In genomic region chr4:120104599-120104998, GRCm38 (mm10) we compare ENCODE assay signal across 9 mouse cellular contexts. TPM values are rescaled to one million over a fixed set of nuclear protein-coding genes. Genes with fewer than 3 reads are reported as not detected.
DNase-seq lines count a peak whose midpoint lies in the region; ATAC-seq and TF ChIP-seq lines count a peak whose summit lies in the region.
"Had no signal": no experiment of that assay in that cellular context is flagged by ENCODE, and none has a peak within 500 bp of the region (broad histone marks: within the 10 kb centered on the region; RNA-seq: fewer than 3 reads in every experiment).

No protein-coding gene starts in this region.

- H3K9me3 ChIP-seq in heart, embryonic 10.5 days: no peaks in the 10 kb centered on the region
- H3K9me3 ChIP-seq in ES-E14 (ENCODE audit: control insufficient read depth, insufficient read depth, low read depth, low read length): no peaks in the 10 kb centered on the region
- H3K9me3 ChIP-seq in midbrain, postnatal 0 days (ENCODE audit: low read length): peaks cover 4% of the 10 kb centered on the region; the same call in 1 of the 2 replicates

- peak; percentile 80; the same call in 1 of the 2 replicates for TF ChIP-seq EP300 in heart, adult 2 months (IDR thresholded peaks at IDR 0.05; ENCODE audit: insufficient read depth, low read depth, low read length)

- no peak for TF ChIP-seq POLR2A in heart, adult 2 months (IDR thresholded peaks at IDR 0.05; ENCODE audit: insufficient read depth, low read depth, low read length)

- intact Hi-C loops in heart, adult 2 months (cut with DNase I): loop anchor here (2.0 to 10.0 kb wide), 3 partner anchors 142 to 290 kb away; no protein-coding TSS in a partner anchor
- intact Hi-C loops in gastrocnemius, postnatal 14 days (cut with DNase I; ENCODE audit: low total_unique reads): loop anchor here (5.0 kb wide), 1 partner anchor 182 kb away; no protein-coding TSS in a partner anchor

- no peak overlapping the region for H3K4me3 ChIP-seq in heart, adult 2 months
- H3K4me3 ChIP-seq in heart, embryonic 10.5 days: no peak overlapping the region
- H3K4me3 ChIP-seq in ES-E14 (ENCODE audit: insufficient read depth in 1 of 2, low read depth in 1 of 2, low read length in 2 of 2, poor library complexity in 1 of 2, severe bottlenecking in 1 of 2): no peak overlapping the region
- no peak overlapping the region for H3K4me3 ChIP-seq in midbrain, postnatal 0 days (ENCODE audit: low read depth, low read length)

- H3K79me2 ChIP-seq in heart, adult 2 months (replicated peaks; ENCODE audit: control insufficient read depth, insufficient read depth, low read length): no peaks in the 10 kb centered on the region

- no peak overlapping the region for H3K27ac ChIP-seq in heart, adult 2 months
- no peak overlapping the region for H3K27ac ChIP-seq in heart, embryonic 10.5 days
- H3K27ac ChIP-seq in ES-E14 (ENCODE audit: insufficient read depth, low read depth, low read length, poor library complexity, severe bottlenecking): no peak overlapping the region
- H3K27ac ChIP-seq in midbrain, postnatal 0 days (ENCODE audit: low read depth, low read length): no peak overlapping the region

- in situ Hi-C loops in ES-E14 (cut with MboI; ENCODE audit: low sequenced_read_pairs in 2 of 2, unreplicated experiment in 2 of 2): no loop called here

- DNase-seq in heart, adult 2 months: peak; percentile 55 to 75
- no peak for DNase-seq in heart, embryonic 10.5 days (ENCODE audit: low spot score)
- no peak for DNase-seq in ES-E14 (ENCODE audit: low read depth, low spot score)
- DNase-seq in cerebellum, adult 8-10 months: peak; percentile 77
- DNase-seq in gastrocnemius, postnatal 14 days: peak; percentile 70
- peak; percentile 67 to 74 for DNase-seq in layer of hippocampus, postnatal 14 days (ENCODE audit: low spot score in 2 of 2)
- DNase-seq in midbrain, postnatal 0 days (ENCODE audit: low spot score): peak; percentile 69
- DNase-seq in thymus, adult 18-20 months: peak; percentile 33 to 45

- peak; percentile 80 for TF ChIP-seq CTCF in heart, adult 2 months (IDR thresholded peaks at IDR 0.05)
- TF ChIP-seq CTCF in midbrain, postnatal 0 days (IDR thresholded peaks at IDR 0.05): peak; percentile 79

- H3K4me1 ChIP-seq in heart, adult 2 months (ENCODE audit: control insufficient read depth, insufficient read depth, low read length): no peaks in the 10 kb centered on the region
- H3K4me1 ChIP-seq in heart, embryonic 10.5 days: no peaks in the 10 kb centered on the region
- H3K4me1 ChIP-seq in ES-E14 (ENCODE audit: control insufficient read depth in 2 of 2, insufficient read depth in 2 of 2, low read length in 2 of 2, poor library complexity in 1 of 2): no peaks in the 10 kb centered on the region
- H3K4me1 ChIP-seq in midbrain, postnatal 0 days (ENCODE audit: insufficient read depth, low read length): no peaks in the 10 kb centered on the region

- no peak for ATAC-seq in midbrain, postnatal 0 days (ENCODE audit: low FRiP score)
- ATAC-seq: Patski had no signal

- no peaks in the 10 kb centered on the region for H3K27me3 ChIP-seq in heart, adult 2 months (ENCODE audit: control insufficient read depth, insufficient read depth, low read length)
- peaks cover 4% of the 10 kb centered on the region; the same call in 1 of the 2 replicates for H3K27me3 ChIP-seq in heart, embryonic 10.5 days (ENCODE audit: insufficient read depth, poor library complexity, severe bottlenecking)
- H3K27me3 ChIP-seq in midbrain, postnatal 0 days (ENCODE audit: insufficient read depth, low read length): no peaks in the 10 kb centered on the region
- H3K27me3 ChIP-seq: Patski had no signal

- 53% methylated on average over 5 of the region's 5 CpGs for WGBS in heart, adult 2 months
- WGBS in heart, embryonic 10.5 days: 53% methylated on average over 5 of the region's 5 CpGs
- WGBS in midbrain, postnatal 0 days: 56% methylated on average over 5 of the region's 5 CpGs

- H3K36me3 ChIP-seq in heart, adult 2 months (ENCODE audit: control insufficient read depth, insufficient read depth, low read length): no peaks in the 10 kb centered on the region
- no peaks in the 10 kb centered on the region for H3K36me3 ChIP-seq in heart, embryonic 10.5 days
- no peaks in the 10 kb centered on the region for H3K36me3 ChIP-seq in ES-E14 (ENCODE audit: control insufficient read depth, insufficient read depth, low read length, poor library complexity, severe bottlenecking)
- peaks cover 6% of the 10 kb centered on the region; the same call in 1 of the 2 replicates for H3K36me3 ChIP-seq in midbrain, postnatal 0 days (ENCODE audit: insufficient read depth, low read length)

- no peak overlapping the region for H3K4me2 ChIP-seq in midbrain, postnatal 0 days (ENCODE audit: low read depth, low read length, poor library complexity, severe bottlenecking)

- no peak overlapping the region for H3K9ac ChIP-seq in heart, adult 2 months (ENCODE audit: low read depth, low read length)
- H3K9ac ChIP-seq in ES-E14 (ENCODE audit: insufficient read depth, low read depth, low read length, poor library complexity, severe bottlenecking): no peak overlapping the region
- no peak overlapping the region for H3K9ac ChIP-seq in midbrain, postnatal 0 days (replicated peaks; ENCODE audit: low read length, poor library complexity, severe bottlenecking)

TF ChIP-seq in ES-E14, 5 proteins besides CTCF, POLR2A, EP300 and RAD21:
- no peak for TF ChIP-seq CHD2 (IDR thresholded peaks at IDR 0.05; ENCODE audit: low read depth, low read length)
- TF ChIP-seq ZC3H11A (IDR thresholded peaks at IDR 0.05; ENCODE audit: borderline replicate concordance, low read depth, low read length): peak; percentile 66; the same call in 1 of the 2 replicates
- TF ChIP-seq ZNF384 (IDR thresholded peaks at IDR 0.05; ENCODE audit: low read depth, low read length): peak; percentile 66
- no peak for TF ChIP-seq MAFK (IDR thresholded peaks at IDR 0.05; ENCODE audit: insufficient read depth, low read depth, low read length)
- TF ChIP-seq HCFC1 (IDR thresholded peaks at IDR 0.05; ENCODE audit: borderline replicate concordance, insufficient read depth, low read length): no peak

RNA-seq across cellular contexts. Expression of gene AL607142.1, which starts 39.8 kb away (rescaled TPM):
- not detected for total RNA-seq in heart, adult 2 months (2021)
- not detected in 2 replicates for polyA plus RNA-seq in heart, adult 2 months (2012; rRNA removed)
- polyA plus RNA-seq in heart, embryonic 10.5 days (2016; fragmentation: Nextera tagmentation; extraction: Ambion mirVana): not detected in 2 replicates
- total RNA-seq in ES-E14 (2012; rRNA removed): not detected in 2 replicates
- total RNA-seq in gastrocnemius, postnatal 14 days (2021): not detected
- not detected for total RNA-seq in layer of hippocampus, postnatal 14 days (2021)
- total RNA-seq in midbrain, postnatal 0 days (2014; rRNA removed): not detected in 2 replicates
- polyA plus RNA-seq in midbrain, postnatal 0 days (2015; fragmentation: Nextera tagmentation; extraction: Ambion mirVana): not detected in 2 replicates
- polyA plus RNA-seq: Patski had no signal

RNA-seq across cellular contexts. Expression of gene Edn2, which starts 56.4 kb away (rescaled TPM):
- not detected for total RNA-seq in heart, adult 2 months (2021)
- 0.55 TPM in 1 of 2 replicates, not detected in the other for polyA plus RNA-seq in heart, adult 2 months (2012; rRNA removed)
- polyA plus RNA-seq in heart, embryonic 10.5 days (2016; fragmentation: Nextera tagmentation; extraction: Ambion mirVana): 0.46 and 0.60 TPM in 2 replicates
- 0.62 and 0.69 TPM in 2 replicates for total RNA-seq in ES-E14 (2012; rRNA removed)
- not detected for total RNA-seq in gastrocnemius, postnatal 14 days (2021)
- not detected for total RNA-seq in layer of hippocampus, postnatal 14 days (2021)
- total RNA-seq in midbrain, postnatal 0 days (2014; rRNA removed): 0.38 TPM in 1 of 2 replicates, not detected in the other
- 0.10 and 0.29 TPM in 2 replicates for polyA plus RNA-seq in midbrain, postnatal 0 days (2015; fragmentation: Nextera tagmentation; extraction: Ambion mirVana)
- polyA plus RNA-seq: Patski had no signal

Comparison
In these comparisons a context has a peak if more than half of its experiments do, and no peak if none do; other contexts are left out.
1. DNase-seq: peak in heart, adult 2 months (2 of 2), cerebellum, adult 8-10 months (single experiment), gastrocnemius, postnatal 14 days (single experiment), layer of hippocampus, postnatal 14 days (2 of 2), midbrain, postnatal 0 days (single experiment) and thymus, adult 18-20 months (2 of 2); none in heart, embryonic 10.5 days (single experiment) and ES-E14 (single experiment).